8 mouse cellular contexts compared by ENCODE assay signal in the genomic region with DNA sequence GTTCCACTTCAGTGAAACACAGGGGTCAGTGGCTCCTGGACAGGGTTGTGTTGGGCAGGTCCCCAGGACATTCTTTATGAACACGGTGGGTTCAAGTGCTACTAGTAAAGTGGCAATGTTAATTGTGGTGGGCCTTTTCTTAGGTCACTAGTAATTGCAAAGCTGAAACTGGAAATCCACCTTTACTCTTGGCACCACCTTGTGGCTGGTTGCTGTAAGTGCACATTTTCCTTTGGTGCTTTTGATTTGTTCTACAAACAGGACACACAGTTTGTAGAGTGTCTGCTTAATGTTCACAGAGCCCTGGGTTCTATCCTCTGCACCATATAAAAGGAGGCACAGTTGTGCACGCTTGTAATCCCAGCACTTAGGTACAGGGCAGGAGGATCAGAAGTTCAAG. TPM values are rescaled to one million over a fixed set of nuclear protein-coding genes. Genes with fewer than 3 reads are reported as not detected.
DNase-seq lines count a peak whose midpoint lies in the region; ATAC-seq and TF ChIP-seq lines count a peak whose summit lies in the region.
"Not testable (repeated sequence)": the region's sequence is repeated elsewhere in the genome, so short reads cannot be mapped to it uniquely, and the experiment has no call there.

No protein-coding gene starts in this region.

- TF ChIP-seq CTCF in cerebellum, adult 2 months (IDR thresholded peaks at IDR 0.05; ENCODE audit: borderline replicate concordance, insufficient read depth, low read depth, low read length): peak; percentile 54; the same call in 1 of the 2 replicates

- H3K9me3 ChIP-seq in hindbrain, embryonic 11.5 days (ENCODE audit: control insufficient read depth, low read length): not testable (repeated sequence)

- H3K36me3 ChIP-seq in hindbrain, embryonic 11.5 days (ENCODE audit: control insufficient read depth, insufficient read depth, low read length): not testable (repeated sequence)

- not testable (repeated sequence) for H3K4me3 ChIP-seq in cerebellum, adult 2 months (replicated peaks; ENCODE audit: insufficient read depth, low read depth, low read length); hindbrain, embryonic 11.5 days (ENCODE audit: low read depth, low read length)

- DNase-seq in MN1 (ENCODE audit: low spot score): peak; percentile 84
- DNase-seq in cerebellum, adult 2 months: peak; percentile 77 to 90
- peak; percentile 74 to 90 for DNase-seq in frontal cortex, postnatal 10 days (ENCODE audit: low spot score in 2 of 2)
- peak; percentile 67 for DNase-seq in hindbrain, embryonic 11.5 days (ENCODE audit: low spot score)
- peak; percentile 97 for DNase-seq in layer of hippocampus, postnatal 14 days (ENCODE audit: low spot score in 2 of 2)
- DNase-seq in lung, postnatal 10 days: peak; percentile 95
- peak; percentile 66 for DNase-seq in retina, postnatal 1 day
- DNase-seq in thymus, postnatal 36 days: peak; percentile 88 to 93

- H3K4me1 ChIP-seq in cerebellum, adult 2 months (ENCODE audit: control insufficient read depth, insufficient read depth, low read length); hindbrain, embryonic 11.5 days (replicated peaks; ENCODE audit: control insufficient read depth, insufficient read depth, low read length): not testable (repeated sequence)

- H3K9ac ChIP-seq in hindbrain, embryonic 11.5 days (ENCODE audit: low read depth, low read length): not testable (repeated sequence)

- H3K27me3 ChIP-seq in cerebellum, adult 2 months (ENCODE audit: control insufficient read depth, insufficient read depth, low read length); hindbrain, embryonic 11.5 days (ENCODE audit: control insufficient read depth, insufficient read depth, low read length): not testable (repeated sequence)

- not testable (repeated sequence) for ATAC-seq in hindbrain, embryonic 11.5 days (ENCODE audit: low FRiP score)

- not testable (repeated sequence) for H3K4me2 ChIP-seq in hindbrain, embryonic 11.5 days (replicated peaks; ENCODE audit: low read depth, low read length)

- H3K27ac ChIP-seq in cerebellum, adult 2 months (ENCODE audit: insufficient read depth, low read length); hindbrain, embryonic 11.5 days (ENCODE audit: low read depth, low read length): not testable (repeated sequence)

- TF ChIP-seq POLR2A in cerebellum, adult 2 months (IDR thresholded peaks at IDR 0.05; ENCODE audit: borderline replicate concordance, insufficient read depth, low read length): not testable (repeated sequence)

- WGBS in cerebellum, adult 2 months: 3% methylated on average over 2 of the region's 2 CpGs
- 15% methylated on average over 2 of the region's 2 CpGs for WGBS in hindbrain, embryonic 11.5 days

RNA-seq across cellular contexts. Expression of gene Sytl3, which starts 32.7 kb away (rescaled TPM):
- polyA plus RNA-seq in cerebellum, adult 2 months (2012; rRNA removed): 0.21 and 0.41 TPM in 2 replicates
- 0.15 and 0.64 TPM in 2 replicates for polyA plus RNA-seq in hindbrain, embryonic 11.5 days (2014; fragmentation: Nextera tagmentation; extraction: Ambion mirVana)
- under 1 TPM; 0.25 to 0.48 TPM for total RNA-seq in layer of hippocampus, postnatal 14 days (2021)

RNA-seq across cellular contexts. Expression of gene Dynlt1f, which starts 35.9 kb away (rescaled TPM):
- polyA plus RNA-seq in cerebellum, adult 2 months (2012; rRNA removed): 24.6 and 29.0 TPM in 2 replicates
- polyA plus RNA-seq in hindbrain, embryonic 11.5 days (2014; fragmentation: Nextera tagmentation; extraction: Ambion mirVana): 323 and 333 TPM in 2 replicates
- 100 to 1,000 TPM in 1 of 2 experiments, 10 to 100 TPM in 1; 94.6 to 105 TPM for total RNA-seq in layer of hippocampus, postnatal 14 days (2021)

Comparison
In these comparisons a context has a peak if more than half of its experiments do, and no peak if none do; other contexts are left out.
1. RNA of gene Dynlt1f, which starts 35.9 kb away (polyA plus RNA-seq): 323 to 333 TPM in hindbrain, embryonic 11.5 days; 24.6 to 29.0 TPM in cerebellum, adult 2 months; every median in the first group is over 10 times any median in the second.
2. Peak in every context shown above with its lines, with median percentiles within 50 percentile points of each other: DNase-seq.